Mouse (Mus musculus) embryonic fibroblast, embryonic 13.5 days (primary cell): Measurements from ENCODE around the gene Ank3.

Source experiments
- CTCF ChIP-seq: IDR thresholded peaks from 2 replicates; pipeline ENCODE4 v1.5.1; 2011; ENCODE audit warnings: mild to moderate bottlenecking, control low read depth, low read length, moderate library complexity, borderline replicate concordance; ENCODE audit not compliant: insufficient read depth
- POLR2A ChIP-seq: IDR thresholded peaks from 2 replicates; pipeline ENCODE4 v1.6.1; 2011; ENCODE audit warnings: low read depth, mild to moderate bottlenecking, control low read depth, low read length, moderate library complexity

- no peak for TF ChIP-seq POLR2A
- no peak for TF ChIP-seq CTCF
These were observed 176.3 kb downstream of the Ank3 start for GRCm38 (mm10) chr10:69574894-69575293.
